Comparison of ENCODE assay signal across 7 mouse cellular contexts in genomic region chr12:80115863-80116194, GRCm38 (mm10). TPM values are rescaled to one million over a fixed set of nuclear protein-coding genes. Genes with fewer than 3 reads are reported as not detected.
A peak's percentile ranks its signal among the peaks of the same experiment; 100 is the strongest.
DNase-seq lines count a peak whose midpoint lies in the region; ATAC-seq lines count a peak whose summit lies in the region.

No protein-coding gene starts in this region.

- no peak for ATAC-seq in lung, embryonic 16.5 days (ENCODE audit: low read depth)
- ATAC-seq in forebrain, embryonic 12.5 days (ENCODE audit: low FRiP score) = peak; percentile 48; the same call in 1 of the 2 replicates
- 0 out of 2 replicates have a peak, but pooled peaks have one; percentile 1 for ATAC-seq in liver, embryonic 11.5 days (replicated peaks; ENCODE audit: low FRiP score)
- ATAC-seq in stomach, embryonic 15.5 days (ENCODE audit: insufficient read depth, low FRiP score, low read depth) = no peak
- ATAC-seq in granulocyte monocyte progenitor cell, adult 5-6 weeks (replicated peaks; ENCODE audit: poor library complexity, severe bottlenecking) = no peak

- H3K27me3 ChIP-seq in lung, embryonic 16.5 days (ENCODE audit: control insufficient read depth, insufficient read depth, low read depth, low read length) = no peaks in the 10 kb centered on the region
- H3K27me3 ChIP-seq in forebrain, embryonic 12.5 days = 0 out of 2 replicates have a peak, but pooled peaks cover 3% of the 10 kb centered on the region
- no peaks in the 10 kb centered on the region for H3K27me3 ChIP-seq in liver, embryonic 11.5 days (replicated peaks; ENCODE audit: control insufficient read depth, insufficient read depth, low read length)
- H3K27me3 ChIP-seq in stomach, embryonic 15.5 days (replicated peaks) = no peaks in the 10 kb centered on the region

- H3K9me3 ChIP-seq in lung, embryonic 16.5 days (ENCODE audit: control insufficient read depth, low read length) = no peaks in the 10 kb centered on the region
- no peaks in the 10 kb centered on the region for H3K9me3 ChIP-seq in forebrain, embryonic 12.5 days
- H3K9me3 ChIP-seq in liver, embryonic 11.5 days (ENCODE audit: control insufficient read depth, low read length) = no peaks in the 10 kb centered on the region
- H3K9me3 ChIP-seq in stomach, embryonic 15.5 days = no peaks in the 10 kb centered on the region

- H3K4me2 ChIP-seq in lung, embryonic 16.5 days (ENCODE audit: low read depth, low read length) = peak overlapping the region; percentile 89
- H3K4me2 ChIP-seq in forebrain, embryonic 12.5 days = peak overlapping the region; percentile 94
- peak overlapping the region; percentile 81 for H3K4me2 ChIP-seq in liver, embryonic 11.5 days
- H3K4me2 ChIP-seq in stomach, embryonic 15.5 days = peak overlapping the region; percentile 91

- peak overlapping the region; percentile 89 for H3K9ac ChIP-seq in lung, embryonic 16.5 days (ENCODE audit: low read length)
- peak overlapping the region; percentile 79 for H3K9ac ChIP-seq in forebrain, embryonic 12.5 days
- H3K9ac ChIP-seq in liver, embryonic 11.5 days (ENCODE audit: low read depth, low read length) = peak overlapping the region; percentile 99
- H3K9ac ChIP-seq in stomach, embryonic 15.5 days = peak overlapping the region; percentile 72

- peak overlapping the region; percentile 100 for H3K27ac ChIP-seq in lung, embryonic 16.5 days (ENCODE audit: low read length)
- H3K27ac ChIP-seq in forebrain, embryonic 12.5 days = peak overlapping the region; percentile 97
- peak overlapping the region; percentile 99 for H3K27ac ChIP-seq in liver, embryonic 11.5 days (ENCODE audit: low read depth, low read length)
- H3K27ac ChIP-seq in stomach, embryonic 15.5 days = peak overlapping the region; percentile 99

- H3K4me1 ChIP-seq in lung, embryonic 16.5 days (replicated peaks; ENCODE audit: control insufficient read depth, insufficient read depth, low read length) = peaks cover 9% of the 10 kb centered on the region
- peaks cover 44% of the 10 kb centered on the region for H3K4me1 ChIP-seq in forebrain, embryonic 12.5 days
- H3K4me1 ChIP-seq in liver, embryonic 11.5 days (replicated peaks; ENCODE audit: control insufficient read depth, insufficient read depth, low read length) = peaks cover 16% of the 10 kb centered on the region; the same call in 1 of the 2 replicates
- H3K4me1 ChIP-seq in stomach, embryonic 15.5 days = peaks cover 9% of the 10 kb centered on the region

- H3K4me3 ChIP-seq in lung, embryonic 16.5 days (ENCODE audit: low read length) = peak overlapping the region; percentile 71
- peak overlapping the region; percentile 72 for H3K4me3 ChIP-seq in forebrain, embryonic 12.5 days (replicated peaks)
- peak overlapping the region; percentile 91 for H3K4me3 ChIP-seq in liver, embryonic 11.5 days (ENCODE audit: low read depth, low read length)
- H3K4me3 ChIP-seq in stomach, embryonic 15.5 days (replicated peaks) = peak overlapping the region; percentile 83

- DNase-seq in lung, postnatal 25 days (ENCODE audit: low spot score) = no peak
- DNase-seq in liver, embryonic 11.5 days (ENCODE audit: low spot score) = no peak
- no peak for DNase-seq in left cerebral cortex, adult 11 months (ENCODE audit: low spot score)

- under 1% methylated on average over 29 of the region's 30 CpGs for WGBS in lung, embryonic 16.5 days
- WGBS in forebrain, embryonic 12.5 days = under 1% methylated on average over 30 of the region's 30 CpGs
- WGBS in liver, embryonic 11.5 days = under 1% methylated on average over 26 of the region's 30 CpGs
- under 1% methylated on average over 26 of the region's 30 CpGs for WGBS in stomach, embryonic 15.5 days

- H3K36me3 ChIP-seq in lung, embryonic 16.5 days (ENCODE audit: control insufficient read depth, insufficient read depth, low read length) = peaks cover 10% of the 10 kb centered on the region; the same call in 1 of the 2 replicates
- H3K36me3 ChIP-seq in forebrain, embryonic 12.5 days (replicated peaks) = peaks cover 11% of the 10 kb centered on the region; the same call in 1 of the 2 replicates
- peaks cover 3% of the 10 kb centered on the region; the same call in 1 of the 2 replicates for H3K36me3 ChIP-seq in liver, embryonic 11.5 days (ENCODE audit: control insufficient read depth, insufficient read depth, low read length)
- H3K36me3 ChIP-seq in stomach, embryonic 15.5 days = peaks cover 6% of the 10 kb centered on the region; the same call in 1 of the 2 replicates

RNA-seq across cellular contexts. Expression of gene Zfp36l1, which starts 3.0 kb away (rescaled TPM):
- 131 and 152 TPM in 2 replicates for polyA plus RNA-seq in lung, embryonic 16.5 days (2015; fragmentation: Nextera tagmentation; extraction: Ambion mirVana)
- polyA plus RNA-seq in forebrain, embryonic 12.5 days (2016; fragmentation: Nextera tagmentation; extraction: Ambion mirVana) = 91.5 and 96.5 TPM in 2 replicates
- polyA plus RNA-seq in liver, embryonic 11.5 days (2014; fragmentation: Nextera tagmentation; extraction: Ambion mirVana) = 69.6 and 72.7 TPM in 2 replicates
- 142 and 146 TPM in 2 replicates for polyA plus RNA-seq in stomach, embryonic 15.5 days (2015; fragmentation: Nextera tagmentation; extraction: Ambion mirVana)
- total RNA-seq in granulocyte monocyte progenitor cell, adult 5-6 weeks (2014; fragmentation: Nextera tagmentation) = 1.9 and 8.5 TPM in 2 replicates
- total RNA-seq in granulocyte monocyte progenitor cell, adult 5-6 weeks (2017) = 0.36 and 0.56 TPM in 2 replicates

Comparison
In these comparisons a context has a peak if more than half of its experiments do, and no peak if none do; other contexts are left out.
1. ATAC-seq: peak in forebrain, embryonic 12.5 days (single experiment) and liver, embryonic 11.5 days (single experiment); none in lung, embryonic 16.5 days (single experiment), stomach, embryonic 15.5 days (single experiment) and granulocyte monocyte progenitor cell, adult 5-6 weeks (single experiment).
2. Peak in every context shown above with its lines, with median percentiles within 50 percentile points of each other: H3K27ac ChIP-seq, H3K4me2 ChIP-seq, H3K4me3 ChIP-seq and H3K9ac ChIP-seq.